Mouse (Mus musculus) ES-E14 (cell line): ENCODE data around the gene Dtx4.

ENCODE experiments used
- CHD2 ChIP-seq: IDR thresholded peaks from 2 replicates; pipeline ENCODE4 v1.6.1; 2014; ENCODE audit warnings: mild to moderate bottlenecking, low read depth, low read length, inconsistent platforms
- HCFC1 ChIP-seq: IDR thresholded peaks from 2 replicates; pipeline ENCODE4 v1.6.1; 2012; ENCODE audit warnings: low read length, inconsistent platforms, borderline replicate concordance; ENCODE audit not compliant: insufficient read depth
- MAFK ChIP-seq: IDR thresholded peaks from 2 replicates; pipeline ENCODE4 v1.6.1; 2014; ENCODE audit warnings: mild to moderate bottlenecking, low read depth, low read length, inconsistent platforms; ENCODE audit not compliant: insufficient read depth

DNA sequence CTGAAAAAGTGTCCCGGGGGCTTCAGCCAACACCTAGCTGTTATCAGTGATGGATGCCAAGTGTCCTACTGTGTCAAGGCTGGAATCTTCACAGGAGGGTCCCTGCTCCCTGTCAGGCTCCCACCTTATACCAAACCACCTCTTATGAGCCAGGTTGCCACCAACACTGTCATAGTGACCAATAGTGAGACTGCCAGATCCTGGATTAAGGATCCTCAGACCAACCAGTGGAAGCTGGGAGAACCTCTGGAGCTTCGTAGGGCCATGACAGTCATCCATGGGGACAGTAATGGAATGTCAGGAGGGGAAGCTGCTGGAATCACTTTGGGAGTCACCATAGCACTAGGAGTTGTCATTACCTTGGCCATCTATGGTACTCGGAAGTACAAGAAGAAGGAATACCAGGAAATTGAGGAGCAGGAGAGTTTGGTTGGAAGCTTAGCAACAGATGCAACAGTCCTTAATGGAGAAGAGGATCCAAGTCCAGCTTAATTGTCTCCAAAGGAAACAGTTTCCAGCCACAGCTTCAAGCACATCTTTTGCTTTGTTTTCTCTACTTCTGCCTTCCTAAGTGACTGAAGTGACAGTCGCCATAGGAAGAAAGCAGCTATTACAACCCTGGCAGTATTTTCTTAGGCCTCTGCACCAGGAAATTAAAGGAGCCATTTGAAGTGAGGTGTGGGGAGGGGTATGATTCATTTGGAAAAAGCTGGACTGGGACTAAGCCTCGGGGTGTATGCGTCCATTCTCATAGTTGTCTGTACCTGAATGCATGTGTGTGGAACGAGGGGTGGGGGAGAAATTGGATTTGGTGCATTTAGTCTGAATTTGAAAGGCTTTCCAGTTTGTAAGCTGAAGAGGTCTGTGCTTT is 38.2 kb downstream of the Dtx4 start:
- TF ChIP-seq CHD2: no peak
- TF ChIP-seq HCFC1: no peak
- TF ChIP-seq MAFK: no peak
